Mouse (Mus musculus) cerebellum, adult 11-12 months (tissue): ENCODE results near the gene Cd79a.

Experiments used
- DNase-seq: peaks from one replicate; pipeline ENCODE4 v3.0.0; 2022

Cd79a gene

GRCm38 (mm10) chr7:24897224-24897623 lies at the start of gene Cd79a:
Gene Cd79a (plus strand): TSS chr7:24897381.
- DNase-seq: no peak

GRCm38 (mm10) chr7:24850162-24850561 lies 47.0 kb upstream of the Cd79a start:
- no peak for DNase-seq

GRCm38 (mm10) chr7:24850899-24851303 lies 46.3 kb upstream of the Cd79a start:
- DNase-seq: no peak

- no peak for DNase-seq
Observed at GRCm38 (mm10) chr7:24851596-24852325, 45.4 kb upstream of the Cd79a start.

GRCm38 (mm10) chr7:24852557-24853232 lies 44.5 kb upstream of the Cd79a start:
- no peak for DNase-seq

- no peak for DNase-seq
Observed at GRCm38 (mm10) chr7:24853233-24853563, 44.0 kb upstream of the Cd79a start.

- DNase-seq: no peak
Observed at GRCm38 (mm10) chr7:24853695-24854094, 43.5 kb upstream of the Cd79a start.

- no peak for DNase-seq
Observed at GRCm38 (mm10) chr7:24856460-24857120, 40.6 kb upstream of the Cd79a start.

- DNase-seq: no peak
Observed at GRCm38 (mm10) chr7:24859234-24859633, 37.9 kb upstream of the Cd79a start.

- DNase-seq: no peak
Observed at GRCm38 (mm10) chr7:24861913-24862312, 35.3 kb upstream of the Cd79a start, which contains the start of gene Gm9844. Gene Gm9844 (plus strand): TSS chr7:24862213.

- DNase-seq: no peak
Observed at GRCm38 (mm10) chr7:24862853-24863252, 34.3 kb upstream of the Cd79a start.

- no peak for DNase-seq
Observed at GRCm38 (mm10) chr7:24864156-24864555, 33.0 kb upstream of the Cd79a start.

GRCm38 (mm10) chr7:24869080-24869479 lies 28.1 kb upstream of the Cd79a start:
- DNase-seq: no peak

GRCm38 (mm10) chr7:24869532-24870165 lies 27.5 kb upstream of the Cd79a start, which contains the start of the genes Lypd4 and Dmrtc2:
Gene Lypd4 (minus strand): TSS chr7:24869941.
Gene Dmrtc2 (plus strand): TSS chr7:24870057.
- DNase-seq: no peak

GRCm38 (mm10) chr7:24877588-24877987 lies 19.6 kb upstream of the Cd79a start:
- no peak for DNase-seq

- no peak for DNase-seq
Observed at GRCm38 (mm10) chr7:24879620-24880019, 17.6 kb upstream of the Cd79a start.

GRCm38 (mm10) chr7:24882416-24883199 lies 14.6 kb upstream of the Cd79a start:
- peak; percentile 55 for DNase-seq

GRCm38 (mm10) chr7:24883896-24884692 lies 13.1 kb upstream of the Cd79a start, which contains the start of gene Rps19:
Gene Rps19 (plus strand): TSS chr7:24884371.
- peak; percentile 99 for DNase-seq

- DNase-seq: peak; percentile 78
Observed at GRCm38 (mm10) chr7:24884693-24885291, 12.4 kb upstream of the Cd79a start.

- DNase-seq: peak; percentile 60
Observed at GRCm38 (mm10) chr7:24885468-24886307, 11.5 kb upstream of the Cd79a start.
